In the genomic region with DNA sequence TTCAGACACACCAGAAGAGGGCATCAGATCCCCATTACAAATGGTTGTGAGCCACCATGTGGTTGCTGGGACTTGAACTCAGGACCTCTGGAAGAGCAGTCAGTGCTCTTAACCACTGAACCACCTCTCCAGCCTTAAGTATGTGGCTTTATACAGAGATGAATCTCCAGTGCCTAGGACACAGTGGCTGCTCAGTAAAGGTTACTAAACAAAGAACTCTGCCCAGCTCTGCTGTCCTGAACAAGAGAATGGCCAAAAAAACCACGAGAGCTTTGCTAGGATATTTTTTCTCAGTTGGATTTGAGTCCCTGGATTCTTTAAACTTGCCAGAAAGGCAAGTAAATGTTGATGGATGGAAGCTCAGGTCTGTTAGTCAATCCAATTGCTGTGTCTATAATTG, we compare ENCODE assay signal across 15 mouse cellular contexts. TPM values are rescaled to one million over a fixed set of nuclear protein-coding genes. Genes with fewer than 3 reads are reported as not detected.
A peak's percentile ranks its signal among the peaks of the same experiment; 100 is the strongest.
DNase-seq lines count a peak whose midpoint lies in the region; ATAC-seq and TF ChIP-seq lines count a peak whose summit lies in the region.
"Not testable (repeated sequence)": the region's sequence is repeated elsewhere in the genome, so short reads cannot be mapped to it uniquely, and the experiment has no call there.
"Had no signal": no experiment of that assay in that cellular context is flagged by ENCODE, and none has a peak within 500 bp of the region (broad histone marks: within the 10 kb centered on the region; RNA-seq: fewer than 3 reads in every experiment).

No protein-coding gene starts in this region.

- not testable (repeated sequence) for TF ChIP-seq POLR2A in CH12.LX (IDR thresholded peaks at IDR 0.05; ENCODE audit: low read depth, low read length)

- peaks cover 0 to 29% of the 10 kb centered on the region in 2 experiments; a peak in 2 of 4 replicates for H3K4me1 ChIP-seq in CH12.LX (ENCODE audit: control insufficient read depth in 1 of 2, insufficient read depth in 2 of 2)
- H3K4me1 ChIP-seq in embryonic facial prominence, embryonic 15.5 days: peaks cover 23% of the 10 kb centered on the region
- peaks cover 36% of the 10 kb centered on the region for H3K4me1 ChIP-seq in heart, embryonic 13.5 days
- H3K4me1 ChIP-seq in hindbrain, embryonic 16.5 days (ENCODE audit: control insufficient read depth, insufficient read depth, low read depth, low read length): peaks cover 27% of the 10 kb centered on the region
- peaks cover 12 to 21% of the 10 kb centered on the region in 2 experiments for H3K4me1 ChIP-seq in liver, embryonic 14.5 days (replicated peaks; ENCODE audit: control insufficient read depth in 2 of 2, insufficient read depth in 2 of 2, low read length in 1 of 2)
- peaks cover 29% of the 10 kb centered on the region for H3K4me1 ChIP-seq in midbrain, embryonic 12.5 days
- peaks cover 10% of the 10 kb centered on the region; the same call in 1 of the 2 replicates for H3K4me1 ChIP-seq in stomach, embryonic 14.5 days (ENCODE audit: control insufficient read depth, insufficient read depth, low read length)

- in situ Hi-C loops in CH12.LX (cut with MboI; ENCODE audit: low pct_ligation_motif_present, low pct_unique_long_range_greater_than_20kb, low sequenced_read_pairs): loop anchor here (25.0 kb wide), 1 partner anchor 462 kb away; a partner anchor contains a TSS

- H3K27ac ChIP-seq in CH12.LX (ENCODE audit: insufficient read depth, low read depth); embryonic facial prominence, embryonic 15.5 days (replicated peaks); heart, embryonic 13.5 days (replicated peaks); hindbrain, embryonic 16.5 days (ENCODE audit: low read depth, low read length); liver, embryonic 14.5 days; midbrain, embryonic 12.5 days (replicated peaks); stomach, embryonic 14.5 days (ENCODE audit: low read length): not testable (repeated sequence)
- peak overlapping the region; percentile 88 for H3K27ac ChIP-seq in layer of hippocampus, adult 2 months

- 70% methylated on average over 1 of the region's 1 CpGs for WGBS in embryonic facial prominence, embryonic 15.5 days
- WGBS in heart, embryonic 13.5 days: 62% methylated on average over 1 of the region's 1 CpGs
- WGBS in hindbrain, embryonic 16.5 days: 62% methylated on average over 1 of the region's 1 CpGs
- 25% methylated on average over 1 of the region's 1 CpGs for WGBS in liver, embryonic 14.5 days (ENCODE audit: insufficient replicate concordance)
- 79% methylated on average over 1 of the region's 1 CpGs for WGBS in midbrain, embryonic 12.5 days
- 63% methylated on average over 1 of the region's 1 CpGs for WGBS in stomach, embryonic 14.5 days

- peaks cover 20 to 54% of the 10 kb centered on the region in 2 experiments for H3K36me3 ChIP-seq in CH12.LX (replicated peaks in 1 of 2; ENCODE audit: control insufficient read depth in 1 of 2, insufficient read depth in 1 of 2, low read length in 1 of 2)
- H3K36me3 ChIP-seq in embryonic facial prominence, embryonic 15.5 days: peaks cover 19% of the 10 kb centered on the region
- H3K36me3 ChIP-seq in heart, embryonic 13.5 days: peaks cover 37% of the 10 kb centered on the region
- H3K36me3 ChIP-seq in hindbrain, embryonic 16.5 days (ENCODE audit: control insufficient read depth, insufficient read depth, low read length): peaks cover 12% of the 10 kb centered on the region
- H3K36me3 ChIP-seq in liver, embryonic 14.5 days (replicated peaks; ENCODE audit: control insufficient read depth, insufficient read depth, low read depth): not testable (repeated sequence)
- peaks cover 16% of the 10 kb centered on the region for H3K36me3 ChIP-seq in midbrain, embryonic 12.5 days
- H3K36me3 ChIP-seq in stomach, embryonic 14.5 days (ENCODE audit: control insufficient read depth, insufficient read depth, low read length): peaks cover 20% of the 10 kb centered on the region

- peaks cover 31% of the 10 kb centered on the region for H3K79me2 ChIP-seq in CH12.LX (replicated peaks; ENCODE audit: control insufficient read depth, extremely low read depth, insufficient read depth, poor library complexity, severe bottlenecking)

- not testable (repeated sequence) for ATAC-seq in embryonic facial prominence, embryonic 15.5 days (ENCODE audit: insufficient number of reproducible peaks, low FRiP score, low TSS enrichment, low read depth); heart, embryonic 13.5 days (ENCODE audit: extremely low read depth, insufficient number of reproducible peaks, low FRiP score, low TSS enrichment); hindbrain, embryonic 16.5 days; liver, embryonic 14.5 days (ENCODE audit: insufficient read depth); midbrain, embryonic 12.5 days (ENCODE audit: low FRiP score, low read depth); stomach, embryonic 14.5 days (ENCODE audit: insufficient number of reproducible peaks, insufficient read depth, low FRiP score, low read depth)

- not testable (repeated sequence) for H3K27me3 ChIP-seq in CH12.LX (replicated peaks); embryonic facial prominence, embryonic 15.5 days; heart, embryonic 13.5 days (replicated peaks); hindbrain, embryonic 16.5 days (replicated peaks; ENCODE audit: control insufficient read depth, insufficient read depth, low read length); liver, embryonic 14.5 days (ENCODE audit: control insufficient read depth, insufficient read depth, low read length); midbrain, embryonic 12.5 days; stomach, embryonic 14.5 days (ENCODE audit: control insufficient read depth, insufficient read depth, low read length)

- dilution Hi-C loops in CH12.LX (cut with MboI; ENCODE audit: extremely low pct_ligation_motif_present, extremely low pct_unique_long_range_greater_than_20kb, low sequenced_read_pairs): not testable (repeated sequence)

- peak overlapping the region; percentile 57 for H3K4me2 ChIP-seq in CH12.LX (ENCODE audit: insufficient read depth, low read depth, poor library complexity, severe bottlenecking)
- peak overlapping the region; percentile 97 for H3K4me2 ChIP-seq in embryonic facial prominence, embryonic 15.5 days (replicated peaks)
- H3K4me2 ChIP-seq in heart, embryonic 13.5 days: peak overlapping the region; percentile 98
- peak overlapping the region; percentile 88 for H3K4me2 ChIP-seq in hindbrain, embryonic 16.5 days (ENCODE audit: low read length)
- peak overlapping the region; percentile 90 for H3K4me2 ChIP-seq in liver, embryonic 14.5 days (ENCODE audit: low read depth)
- peak overlapping the region; percentile 95 for H3K4me2 ChIP-seq in midbrain, embryonic 12.5 days (replicated peaks)
- H3K4me2 ChIP-seq in stomach, embryonic 14.5 days (replicated peaks; ENCODE audit: low read depth, low read length): peak overlapping the region; percentile 87; the same call in 1 of the 2 replicates

- DNase-seq in CH12.LX (ENCODE audit: extremely low read depth); layer of hippocampus, adult 2 months (ENCODE audit: low spot score in 2 of 2); liver, embryonic 14.5 days (ENCODE audit: low read depth in 3 of 3, low spot score in 3 of 3): not testable (repeated sequence)

- H3K9ac ChIP-seq in CH12.LX (ENCODE audit: insufficient read depth, low read depth): peak overlapping the region; percentile 65; the same call in 1 of the 2 replicates
- H3K9ac ChIP-seq in embryonic facial prominence, embryonic 15.5 days; hindbrain, embryonic 16.5 days (ENCODE audit: low read depth, low read length); stomach, embryonic 14.5 days (replicated peaks; ENCODE audit: low read depth, low read length): not testable (repeated sequence)
- peak overlapping the region; percentile 91 for H3K9ac ChIP-seq in heart, embryonic 13.5 days
- peak overlapping the region; percentile 78 for H3K9ac ChIP-seq in liver, embryonic 14.5 days (replicated peaks)
- H3K9ac ChIP-seq in midbrain, embryonic 12.5 days (replicated peaks): 0 out of 2 replicates have a peak overlapping the region, but pooled peaks have one; percentile 72

- not testable (repeated sequence) for TF ChIP-seq RAD21 in CH12.LX (IDR thresholded peaks at IDR 0.05; ENCODE audit: low read depth, low read length)

- not testable (repeated sequence) for TF ChIP-seq CTCF in CH12.LX (conservative IDR thresholded peaks at IDR 0.05 in 1 of 2, IDR thresholded peaks at IDR 0.05 in 1 of 2; ENCODE audit: low read depth in 2 of 2, low read length in 2 of 2)
- peak; percentile 30 for TF ChIP-seq CTCF in layer of hippocampus, adult 2 months (conservative IDR thresholded peaks at IDR 0.05)
- TF ChIP-seq CTCF in liver, embryonic 14.5 days (IDR thresholded peaks at IDR 0.05; ENCODE audit: low read depth): 0 out of 2 replicates have a peak, but pooled peaks have one; percentile 15

- not testable (repeated sequence) for H3K9me3 ChIP-seq in CH12.LX (replicated peaks; ENCODE audit: low read length); embryonic facial prominence, embryonic 15.5 days (replicated peaks); heart, embryonic 13.5 days; hindbrain, embryonic 16.5 days (ENCODE audit: control insufficient read depth, low read length); liver, embryonic 14.5 days (ENCODE audit: control insufficient read depth, low read length); midbrain, embryonic 12.5 days; stomach, embryonic 14.5 days (ENCODE audit: control insufficient read depth, low read depth, low read length)

- not testable (repeated sequence) for TF ChIP-seq EP300 in CH12.LX (IDR thresholded peaks at IDR 0.05; ENCODE audit: low read length); liver, embryonic 14.5 days (IDR thresholded peaks at IDR 0.05; ENCODE audit: low read depth)

- not testable (repeated sequence) for H3K4me3 ChIP-seq in CH12.LX (replicated peaks in 1 of 3; ENCODE audit: low read depth in 2 of 3, low read length in 2 of 3, poor library complexity in 1 of 3); layer of hippocampus, adult 2 months; stomach, embryonic 14.5 days (ENCODE audit: low read depth, low read length)
- H3K4me3 ChIP-seq in embryonic facial prominence, embryonic 15.5 days (replicated peaks): peak overlapping the region; percentile 84
- H3K4me3 ChIP-seq in heart, embryonic 13.5 days: peak overlapping the region; percentile 92
- H3K4me3 ChIP-seq in hindbrain, embryonic 16.5 days (ENCODE audit: low read length): peak overlapping the region; percentile 79
- peak overlapping the region; percentile 69 to 91 for H3K4me3 ChIP-seq in liver, embryonic 14.5 days (ENCODE audit: insufficient read depth in 1 of 2, low read depth in 2 of 2, low read length in 2 of 2)
- peak overlapping the region; percentile 73 for H3K4me3 ChIP-seq in midbrain, embryonic 12.5 days

RNA-seq across cellular contexts. Expression of a gene that starts 1.2 kb away (rescaled TPM):
- total RNA-seq in CH12.LX (2012; rRNA removed): 484 and 566 TPM in 2 replicates
- total RNA-seq in CH12.LX (2014; rRNA removed): 483 and 577 TPM in 2 replicates
- 505 and 599 TPM in 2 replicates for polyA plus RNA-seq in CH12.LX (2012; ENCODE audit: insufficient read length, low read depth)
- polyA plus RNA-seq in embryonic facial prominence, embryonic 15.5 days (2015; fragmentation: Nextera tagmentation; extraction: Ambion mirVana): 440 and 448 TPM in 2 replicates
- 347 and 413 TPM in 2 replicates for polyA plus RNA-seq in heart, embryonic 13.5 days (2015; fragmentation: Nextera tagmentation; extraction: Ambion mirVana)
- 561 TPM in 2 replicates for polyA plus RNA-seq in hindbrain, embryonic 16.5 days (2015; fragmentation: Nextera tagmentation; extraction: Ambion mirVana)
- 100 to 1,000 TPM; 212 to 216 TPM for total RNA-seq in layer of hippocampus, adult 2 months (2021)
- polyA plus RNA-seq in liver, embryonic 14.5 days (2012; rRNA removed): 102 and 162 TPM in 2 replicates
- 285 and 290 TPM in 2 replicates for polyA plus RNA-seq in liver, embryonic 14.5 days (2014; fragmentation: Nextera tagmentation; extraction: Ambion mirVana)
- polyA plus RNA-seq in midbrain, embryonic 12.5 days (2016; fragmentation: Nextera tagmentation; extraction: Ambion mirVana): 574 and 582 TPM in 2 replicates
- polyA plus RNA-seq in stomach, embryonic 14.5 days (2014; fragmentation: Nextera tagmentation; extraction: Ambion mirVana): 433 and 457 TPM in 2 replicates

RNA-seq across cellular contexts. Expression of a gene that starts 1.6 kb away (rescaled TPM):
- 11.0 and 18.0 TPM in 2 replicates for total RNA-seq in CH12.LX (2012; rRNA removed)
- total RNA-seq in CH12.LX (2014; rRNA removed): 18.8 and 19.9 TPM in 2 replicates
- 16.3 and 18.2 TPM in 2 replicates for polyA plus RNA-seq in CH12.LX (2012; ENCODE audit: insufficient read length, low read depth)
- 38.0 and 42.4 TPM in 2 replicates for polyA plus RNA-seq in embryonic facial prominence, embryonic 15.5 days (2015; fragmentation: Nextera tagmentation; extraction: Ambion mirVana)
- polyA plus RNA-seq in heart, embryonic 13.5 days (2015; fragmentation: Nextera tagmentation; extraction: Ambion mirVana): 31.6 and 39.2 TPM in 2 replicates
- polyA plus RNA-seq in hindbrain, embryonic 16.5 days (2015; fragmentation: Nextera tagmentation; extraction: Ambion mirVana): 33.2 and 34.9 TPM in 2 replicates
- total RNA-seq in layer of hippocampus, adult 2 months (2021): 10 to 100 TPM; 13.1 to 18.2 TPM
- 16.9 and 18.4 TPM in 2 replicates for polyA plus RNA-seq in liver, embryonic 14.5 days (2012; rRNA removed)
- polyA plus RNA-seq in liver, embryonic 14.5 days (2014; fragmentation: Nextera tagmentation; extraction: Ambion mirVana): 18.1 and 19.8 TPM in 2 replicates
- polyA plus RNA-seq in midbrain, embryonic 12.5 days (2016; fragmentation: Nextera tagmentation; extraction: Ambion mirVana): 29.4 and 31.6 TPM in 2 replicates
- 23.9 and 25.2 TPM in 2 replicates for polyA plus RNA-seq in stomach, embryonic 14.5 days (2014; fragmentation: Nextera tagmentation; extraction: Ambion mirVana)

RNA-seq across cellular contexts. Expression of a gene that starts 18.4 kb away (rescaled TPM):
- total RNA-seq in CH12.LX (2012; rRNA removed) (68.1 and 84.0 TPM in 2 replicates), CH12.LX (2014; rRNA removed) (75.5 and 77.5 TPM in 2 replicates)
- polyA plus RNA-seq in CH12.LX (2012; ENCODE audit: insufficient read length, low read depth): 109 and 111 TPM in 2 replicates
- polyA plus RNA-seq in embryonic facial prominence, embryonic 15.5 days (2015; fragmentation: Nextera tagmentation; extraction: Ambion mirVana): 47.8 and 51.9 TPM in 2 replicates
- polyA plus RNA-seq in heart, embryonic 13.5 days (2015; fragmentation: Nextera tagmentation; extraction: Ambion mirVana): 38.0 and 39.6 TPM in 2 replicates
- 81.4 and 82.8 TPM in 2 replicates for polyA plus RNA-seq in hindbrain, embryonic 16.5 days (2015; fragmentation: Nextera tagmentation; extraction: Ambion mirVana)
- 10 to 100 TPM; 45.4 to 46.0 TPM for total RNA-seq in layer of hippocampus, adult 2 months (2021)
- 14.8 and 16.9 TPM in 2 replicates for polyA plus RNA-seq in liver, embryonic 14.5 days (2012; rRNA removed)
- polyA plus RNA-seq in liver, embryonic 14.5 days (2014; fragmentation: Nextera tagmentation; extraction: Ambion mirVana): 16.9 and 17.7 TPM in 2 replicates
- 51.4 and 54.8 TPM in 2 replicates for polyA plus RNA-seq in midbrain, embryonic 12.5 days (2016; fragmentation: Nextera tagmentation; extraction: Ambion mirVana)
- polyA plus RNA-seq in stomach, embryonic 14.5 days (2014; fragmentation: Nextera tagmentation; extraction: Ambion mirVana): 43.6 and 45.8 TPM in 2 replicates

RNA-seq across cellular contexts. Expression of a gene that starts 26.5 kb away (rescaled TPM):
- total RNA-seq in CH12.LX (2012; rRNA removed) (not detected in 2 replicates), CH12.LX (2014; rRNA removed) (not detected in 2 replicates)
- polyA plus RNA-seq in CH12.LX (2012; ENCODE audit: insufficient read length, low read depth): not detected in 2 replicates
- polyA plus RNA-seq in embryonic facial prominence, embryonic 15.5 days (2015; fragmentation: Nextera tagmentation; extraction: Ambion mirVana): not detected in 2 replicates
- not detected in 2 replicates for polyA plus RNA-seq in heart, embryonic 13.5 days (2015; fragmentation: Nextera tagmentation; extraction: Ambion mirVana)
- not detected in 2 replicates for polyA plus RNA-seq in hindbrain, embryonic 16.5 days (2015; fragmentation: Nextera tagmentation; extraction: Ambion mirVana)
- not detected for total RNA-seq in layer of hippocampus, adult 2 months (2021)
- not detected in 2 replicates for polyA plus RNA-seq in liver, embryonic 14.5 days (2012; rRNA removed)
- polyA plus RNA-seq in liver, embryonic 14.5 days (2014; fragmentation: Nextera tagmentation; extraction: Ambion mirVana): not detected in 2 replicates
- polyA plus RNA-seq in midbrain, embryonic 12.5 days (2016; fragmentation: Nextera tagmentation; extraction: Ambion mirVana): not detected in 2 replicates
- polyA plus RNA-seq in stomach, embryonic 14.5 days (2014; fragmentation: Nextera tagmentation; extraction: Ambion mirVana): not detected in 2 replicates
- total RNA-seq: gastrocnemius, adult 8-10 months; heart, adult 8-10 months; layer of hippocampus, adult 18-20 months had no signal
- polyA plus RNA-seq: brain, embryonic 14.5 days; cerebellum, adult 2 months; forebrain, embryonic 15.5 days; Patski had no signal

RNA-seq across cellular contexts. Expression of a gene that starts 52.7 kb away (rescaled TPM):
- total RNA-seq in CH12.LX (2012; rRNA removed): 0.04 TPM in 2 replicates
- total RNA-seq in CH12.LX (2014; rRNA removed): not detected in 2 replicates
- polyA plus RNA-seq in CH12.LX (2012; ENCODE audit: insufficient read length, low read depth): not detected in 2 replicates
- polyA plus RNA-seq in embryonic facial prominence, embryonic 15.5 days (2015; fragmentation: Nextera tagmentation; extraction: Ambion mirVana): 0.26 and 0.33 TPM in 2 replicates
- 0.03 and 0.05 TPM in 2 replicates for polyA plus RNA-seq in heart, embryonic 13.5 days (2015; fragmentation: Nextera tagmentation; extraction: Ambion mirVana)
- polyA plus RNA-seq in hindbrain, embryonic 16.5 days (2015; fragmentation: Nextera tagmentation; extraction: Ambion mirVana): 9.8 and 10.3 TPM in 2 replicates
- total RNA-seq in layer of hippocampus, adult 2 months (2021): 10 to 100 TPM; 84.7 to 90.8 TPM
- polyA plus RNA-seq in liver, embryonic 14.5 days (2012; rRNA removed): 0.02 TPM in 1 of 2 replicates, not detected in the other
- not detected in 2 replicates for polyA plus RNA-seq in liver, embryonic 14.5 days (2014; fragmentation: Nextera tagmentation; extraction: Ambion mirVana)
- polyA plus RNA-seq in midbrain, embryonic 12.5 days (2016; fragmentation: Nextera tagmentation; extraction: Ambion mirVana): 2.4 and 3.1 TPM in 2 replicates
- 0.36 and 0.42 TPM in 2 replicates for polyA plus RNA-seq in stomach, embryonic 14.5 days (2014; fragmentation: Nextera tagmentation; extraction: Ambion mirVana)
- total RNA-seq: gastrocnemius, adult 8-10 months had no signal
